Mouse (Mus musculus): Measurements from ENCODE around the gene Nodal.

The Nodal gene

GRCm38 (mm10) chr10:61417672-61418071, at the start of gene Nodal:
Nodal (plus strand) TSS chr10:61417972.
- in situ Hi-C loops (cut with MseI, MboI) = no loop called here

- in situ Hi-C loops (cut with MseI, MboI) = no loop called here
Observed at GRCm38 (mm10) chr10:61369755-61370154, 48.0 kb upstream of the Nodal start.

- in situ Hi-C loops (cut with MseI, MboI) = no loop called here
Observed at GRCm38 (mm10) chr10:61370273-61370979, 47.3 kb upstream of the Nodal start.

GRCm38 (mm10) chr10:61371884-61372584, 45.7 kb upstream of the Nodal start:
- in situ Hi-C loops (cut with MseI, MboI) = no loop called here

GRCm38 (mm10) chr10:61372585-61372923, 45.2 kb upstream of the Nodal start:
- in situ Hi-C loops (cut with MseI, MboI) = no loop called here

- in situ Hi-C loops (cut with MseI, MboI) = no loop called here
Observed at GRCm38 (mm10) chr10:61374076-61374475, 43.7 kb upstream of the Nodal start.

- in situ Hi-C loops (cut with MseI, MboI) = no loop called here
Observed at GRCm38 (mm10) chr10:61374771-61375481, 42.8 kb upstream of the Nodal start.

- in situ Hi-C loops (cut with MseI, MboI) = no loop called here
Observed at GRCm38 (mm10) chr10:61378050-61378449, 39.7 kb upstream of the Nodal start.

GRCm38 (mm10) chr10:61378698-61379097, 39.1 kb upstream of the Nodal start:
- in situ Hi-C loops (cut with MseI, MboI) = no loop called here

GRCm38 (mm10) chr10:61379340-61380040, 38.3 kb upstream of the Nodal start:
- in situ Hi-C loops (cut with MseI, MboI) = no loop called here

GRCm38 (mm10) chr10:61380186-61380585, 37.6 kb upstream of the Nodal start:
- in situ Hi-C loops (cut with MseI, MboI) = no loop called here

GRCm38 (mm10) chr10:61381823-61382222, 35.9 kb upstream of the Nodal start:
- in situ Hi-C loops (cut with MseI, MboI) = no loop called here

GRCm38 (mm10) chr10:61382281-61382731, 35.5 kb upstream of the Nodal start:
- in situ Hi-C loops (cut with MseI, MboI) = no loop called here

GRCm38 (mm10) chr10:61383021-61383714, 34.6 kb upstream of the Nodal start, which contains the start of gene Pald1:
Pald1 (minus strand) TSS chr10:61383530.
- in situ Hi-C loops (cut with MseI, MboI) = no loop called here

- in situ Hi-C loops (cut with MseI, MboI) = no loop called here
Observed at GRCm38 (mm10) chr10:61383715-61384047, 34.1 kb upstream of the Nodal start.

GRCm38 (mm10) chr10:61385174-61385573, 32.6 kb upstream of the Nodal start:
- in situ Hi-C loops (cut with MseI, MboI) = no loop called here

- in situ Hi-C loops (cut with MseI, MboI) = no loop called here
Observed at GRCm38 (mm10) chr10:61386284-61386683, 31.5 kb upstream of the Nodal start.

GRCm38 (mm10) chr10:61389020-61389419, 28.8 kb upstream of the Nodal start:
- in situ Hi-C loops (cut with MseI, MboI) = no loop called here

- in situ Hi-C loops (cut with MseI, MboI) = no loop called here
Observed at GRCm38 (mm10) chr10:61390148-61390547, 27.6 kb upstream of the Nodal start.

- in situ Hi-C loops (cut with MseI, MboI) = no loop called here
Observed at GRCm38 (mm10) chr10:61392584-61392983, 25.2 kb upstream of the Nodal start.

- in situ Hi-C loops (cut with MseI, MboI) = no loop called here
Observed at GRCm38 (mm10) chr10:61394476-61395136, 23.2 kb upstream of the Nodal start.
